Mouse (Mus musculus) spleen, postnatal 10 days (tissue): Measurements from ENCODE around the gene Ccdc84.
"Not testable (repeated sequence)": the region's sequence is repeated elsewhere in the genome, so short reads cannot be mapped to it uniquely, and the experiment has no call there.

ENCODE experiments used
- DNase-seq, 2 experiments: peaks; one replicate each; pipeline ENCODE4 v3.0.0; 2021 to 2022; ENCODE audit warnings: low spot score in 2 of 2

The Ccdc84 gene

DNA sequence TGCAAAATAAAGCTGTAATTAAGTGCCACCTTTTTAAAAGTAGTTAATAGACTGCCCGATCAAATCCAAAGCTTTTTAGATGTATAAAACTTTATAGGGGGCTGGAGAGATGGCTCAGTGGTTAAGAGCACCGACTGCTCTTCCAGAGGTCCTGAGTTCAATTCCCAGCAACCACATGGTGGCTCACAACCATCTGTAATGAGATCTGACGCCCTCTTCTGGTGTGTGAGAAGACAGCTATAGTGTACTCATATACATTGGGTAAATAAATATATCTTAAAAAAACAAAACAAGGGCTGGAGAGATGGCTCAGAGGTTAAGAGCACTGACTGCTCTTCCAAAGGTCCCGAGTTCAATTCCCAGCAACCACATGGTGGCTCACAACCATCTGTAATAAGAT, 56.4 kb downstream of the Ccdc84 start:
- not testable (repeated sequence) for DNase-seq

DNA sequence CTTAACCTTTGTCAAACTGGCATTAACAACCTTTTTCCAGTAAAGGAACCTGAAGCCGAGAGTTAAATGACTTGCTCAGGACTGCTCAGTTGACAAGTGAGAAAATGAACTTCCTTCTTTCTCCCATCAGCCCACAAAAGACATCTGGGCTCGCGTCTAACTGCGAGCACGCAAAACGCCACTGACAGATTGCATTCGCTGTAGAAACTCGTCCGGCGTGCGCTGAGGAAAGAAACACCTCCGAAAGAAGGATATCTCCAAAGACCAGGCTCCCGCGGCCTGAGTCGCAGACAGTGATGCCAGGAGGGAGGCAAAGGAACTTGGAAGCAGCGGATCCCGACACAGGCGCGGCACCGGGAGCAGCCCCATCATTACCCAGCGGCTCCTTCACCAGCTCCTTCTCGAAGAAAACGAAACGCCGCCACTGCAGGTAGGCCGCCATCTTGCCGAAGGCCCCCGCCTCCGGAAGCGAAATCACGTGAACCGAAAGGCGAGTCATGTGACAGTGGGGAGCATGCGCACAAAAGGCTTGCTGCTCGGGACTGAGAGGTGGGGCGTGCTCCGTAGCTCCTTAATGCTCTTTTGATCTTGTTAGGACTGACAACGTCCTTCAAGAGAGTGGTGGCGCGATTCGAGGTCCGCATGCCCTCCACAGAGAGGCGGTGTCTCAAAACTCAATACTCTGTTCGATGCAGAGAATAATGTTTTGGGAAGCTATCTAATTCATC, 57.0 kb downstream of the Ccdc84 start, which contains the start of gene Vps11:
TSS of gene Vps11 (minus strand) at position 481 of the 728 bp plus-strand sequence.
- DNase-seq = peak; percentile 92 to 97
